Mouse (Mus musculus): ENCODE results near the gene Gh.

GRCm38 (mm10) chr11:106329682-106330081 is 28.0 kb upstream of the Gh start:
- no peak for TF ChIP-seq CTCF (IDR thresholded peaks at IDR 0.05; ENCODE audit: low read depth, low read length)
- no peak for TF ChIP-seq POLR2A (IDR thresholded peaks at IDR 0.05; ENCODE audit: insufficient read depth, low read length)
- TF ChIP-seq EP300 (IDR thresholded peaks at IDR 0.05; ENCODE audit: insufficient read depth, low read depth, low read length), result no peak

Measured in ES-Bruce4 (cell line).